Mouse (Mus musculus) cortical plate, adult 2 months (tissue): ENCODE results near the gene Btbd6.

ENCODE experiments used
- CTCF ChIP-seq: fragments of 200-500 bp; IDR thresholded peaks from 2 replicates; pipeline ENCODE4 v1.5.1; 2011; ENCODE audit warnings: mild to moderate bottlenecking, control low read depth, low read length; ENCODE audit not compliant: insufficient read depth; ENCODE audit errors: extremely low read depth
- POLR2A ChIP-seq: fragments of 200-500 bp; IDR thresholded peaks from 2 replicates; pipeline ENCODE4 v1.6.1; 2011; ENCODE audit warnings: mild to moderate bottlenecking, low read length, control low read depth; ENCODE audit not compliant: insufficient read depth; ENCODE audit errors: extremely low read depth

DNA sequence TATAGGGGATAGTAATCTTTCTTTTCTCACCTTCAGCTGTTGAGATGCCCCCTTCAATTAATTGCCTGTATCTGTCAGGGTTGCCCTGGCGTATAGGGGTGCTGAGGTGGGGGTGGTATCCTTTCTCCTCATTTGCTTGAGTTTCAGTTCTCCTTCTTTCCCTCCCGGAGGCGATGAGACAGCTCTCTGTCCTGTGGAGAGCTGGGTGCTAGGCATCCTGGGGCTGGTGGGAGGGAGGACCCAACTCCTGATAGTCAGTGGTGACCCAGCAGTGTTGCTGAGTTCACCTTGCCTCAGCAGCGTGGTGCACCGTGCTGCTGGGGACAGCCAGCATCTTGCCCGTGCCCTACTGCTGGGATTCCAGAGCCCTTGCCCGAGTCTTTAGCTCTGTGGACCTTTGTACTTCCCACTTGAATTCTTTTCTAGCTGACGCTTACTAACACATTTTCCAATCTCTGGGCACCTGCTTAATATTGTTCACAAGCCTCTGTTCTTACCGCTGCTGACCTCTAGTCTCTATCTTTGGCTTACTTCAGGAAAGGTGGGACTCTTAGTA, 41.2 kb downstream of the Btbd6 start:
- TF ChIP-seq CTCF, result no peak
- TF ChIP-seq POLR2A, result no peak
